Mouse (Mus musculus): ENCODE measurements around the gene Cnnm3.
"Not testable (repeated sequence)": the region's sequence is repeated elsewhere in the genome, so short reads cannot be mapped to it uniquely, and the experiment has no call there.

Gene Cnnm3

GRCm38 (mm10) chr1:36536783-36537182, 25.1 kb downstream of the Cnnm3 start, which contains the start of gene Ankrd23:
Gene Ankrd23, minus strand, starts transcription at chr1:36536883.
- not testable (repeated sequence) for DNase-seq (ENCODE audit: low read depth, low spot score); H3K27me3 ChIP-seq (ENCODE audit: control insufficient read depth, insufficient read depth, low read length, poor library complexity, severe bottlenecking); H3K36me3 ChIP-seq (ENCODE audit: control insufficient read depth, insufficient read depth, low read length, poor library complexity, severe bottlenecking)

DNA sequence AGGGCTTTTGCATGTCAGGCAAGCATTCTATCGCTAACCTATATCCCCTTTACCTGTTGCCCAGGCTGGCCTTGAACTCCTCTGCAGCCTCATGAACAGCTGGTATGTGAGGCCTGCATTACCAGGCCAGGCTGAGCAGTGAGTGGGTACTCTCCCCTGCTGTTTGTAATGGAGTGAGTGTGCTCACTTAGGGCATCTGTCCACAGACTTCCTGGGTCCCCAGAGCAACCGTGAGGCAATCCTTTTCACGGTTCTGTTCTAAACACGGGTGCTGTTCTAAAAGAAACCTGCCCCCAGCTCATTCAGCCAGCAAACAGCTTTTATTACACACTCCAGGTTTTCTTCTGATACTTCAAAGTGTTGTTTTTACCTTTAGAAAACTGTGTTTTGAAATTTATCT, 27.1 kb downstream of the Cnnm3 start:
- no peaks in the 10 kb centered on the region for H3K27me3 ChIP-seq (ENCODE audit: control insufficient read depth, insufficient read depth, low read length, poor library complexity, severe bottlenecking)
- no peak for DNase-seq (ENCODE audit: low read depth, low spot score)

DNA sequence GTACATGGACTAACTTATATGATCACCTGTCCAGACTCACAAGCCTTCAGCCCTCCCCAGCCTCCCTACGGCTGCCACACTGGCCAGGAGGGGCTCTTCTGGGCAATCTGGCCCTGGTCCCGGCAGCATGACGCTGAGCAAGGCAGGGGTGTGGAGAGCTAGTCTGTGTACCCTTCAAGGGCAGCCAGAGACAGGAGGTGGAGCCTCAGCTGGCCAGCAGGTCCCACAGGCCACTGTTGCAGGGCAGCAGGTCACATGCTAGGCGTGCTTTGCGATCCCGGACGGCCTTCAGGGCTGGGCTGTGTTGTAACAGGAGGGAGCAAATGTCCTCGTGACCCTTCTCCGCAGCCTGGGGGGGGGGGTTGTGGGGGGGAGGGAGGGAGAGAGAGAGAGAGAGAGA, 27.5 kb downstream of the Cnnm3 start, which contains the start of gene Gm42417:
Gene Gm42417, minus strand, starts transcription at position 244 of the 400 bp plus-strand sequence.
- H3K27me3 ChIP-seq (ENCODE audit: control insufficient read depth, insufficient read depth, low read length, poor library complexity, severe bottlenecking) = no peaks in the 10 kb centered on the region
- H3K36me3 ChIP-seq (ENCODE audit: control insufficient read depth, insufficient read depth, low read length, poor library complexity, severe bottlenecking) = peaks cover 4% of the 10 kb centered on the region
- DNase-seq (ENCODE audit: low read depth, low spot score) = no peak

More for the DNA sequence above, 27.1 kb downstream of the Cnnm3 start:
- H3K36me3 ChIP-seq (ENCODE audit: control insufficient read depth, insufficient read depth, low read length, poor library complexity, severe bottlenecking) = peaks cover 2% of the 10 kb centered on the region

- Histone ChIP-seq H3K36me3 (ENCODE audit: control insufficient read depth, insufficient read depth, low read length, poor library complexity, severe bottlenecking) (peaks cover 4% of the 10 kb centered on the region), H3K27me3 (ENCODE audit: control insufficient read depth, insufficient read depth, low read length, poor library complexity, severe bottlenecking) (no peaks in the 10 kb centered on the region)
- DNase-seq (ENCODE audit: low read depth, low spot score) = no peak
Observed at GRCm38 (mm10) chr1:36540132-36540531, 28.5 kb downstream of the Cnnm3 start.

GRCm38 (mm10) chr1:36540807-36541206, 29.1 kb downstream of the Cnnm3 start:
- no peak for DNase-seq (ENCODE audit: low read depth, low spot score)
- Histone ChIP-seq H3K36me3 (ENCODE audit: control insufficient read depth, insufficient read depth, low read length, poor library complexity, severe bottlenecking) (peaks cover 4% of the 10 kb centered on the region), H3K27me3 (ENCODE audit: control insufficient read depth, insufficient read depth, low read length, poor library complexity, severe bottlenecking) (no peaks in the 10 kb centered on the region)

- H3K27me3 ChIP-seq (ENCODE audit: control insufficient read depth, insufficient read depth, low read length, poor library complexity, severe bottlenecking) = no peaks in the 10 kb centered on the region
- no peak for DNase-seq (ENCODE audit: low read depth, low spot score)
- H3K36me3 ChIP-seq (ENCODE audit: control insufficient read depth, insufficient read depth, low read length, poor library complexity, severe bottlenecking) = peaks cover 4% of the 10 kb centered on the region
Observed at GRCm38 (mm10) chr1:36541844-36542243, 30.2 kb downstream of the Cnnm3 start.

- DNase-seq (ENCODE audit: low read depth, low spot score) = no peak
- no peaks in the 10 kb centered on the region for H3K27me3 ChIP-seq (ENCODE audit: control insufficient read depth, insufficient read depth, low read length, poor library complexity, severe bottlenecking)
- H3K36me3 ChIP-seq (ENCODE audit: control insufficient read depth, insufficient read depth, low read length, poor library complexity, severe bottlenecking) = peaks cover 4% of the 10 kb centered on the region
Observed at GRCm38 (mm10) chr1:36542925-36543324, 31.3 kb downstream of the Cnnm3 start.

GRCm38 (mm10) chr1:36545382-36545781, 33.7 kb downstream of the Cnnm3 start:
- Histone ChIP-seq H3K27me3 (ENCODE audit: control insufficient read depth, insufficient read depth, low read length, poor library complexity, severe bottlenecking) (no peaks in the 10 kb centered on the region), H3K36me3 (ENCODE audit: control insufficient read depth, insufficient read depth, low read length, poor library complexity, severe bottlenecking) (peaks cover 4% of the 10 kb centered on the region)
- no peak for DNase-seq (ENCODE audit: low read depth, low spot score)

DNA sequence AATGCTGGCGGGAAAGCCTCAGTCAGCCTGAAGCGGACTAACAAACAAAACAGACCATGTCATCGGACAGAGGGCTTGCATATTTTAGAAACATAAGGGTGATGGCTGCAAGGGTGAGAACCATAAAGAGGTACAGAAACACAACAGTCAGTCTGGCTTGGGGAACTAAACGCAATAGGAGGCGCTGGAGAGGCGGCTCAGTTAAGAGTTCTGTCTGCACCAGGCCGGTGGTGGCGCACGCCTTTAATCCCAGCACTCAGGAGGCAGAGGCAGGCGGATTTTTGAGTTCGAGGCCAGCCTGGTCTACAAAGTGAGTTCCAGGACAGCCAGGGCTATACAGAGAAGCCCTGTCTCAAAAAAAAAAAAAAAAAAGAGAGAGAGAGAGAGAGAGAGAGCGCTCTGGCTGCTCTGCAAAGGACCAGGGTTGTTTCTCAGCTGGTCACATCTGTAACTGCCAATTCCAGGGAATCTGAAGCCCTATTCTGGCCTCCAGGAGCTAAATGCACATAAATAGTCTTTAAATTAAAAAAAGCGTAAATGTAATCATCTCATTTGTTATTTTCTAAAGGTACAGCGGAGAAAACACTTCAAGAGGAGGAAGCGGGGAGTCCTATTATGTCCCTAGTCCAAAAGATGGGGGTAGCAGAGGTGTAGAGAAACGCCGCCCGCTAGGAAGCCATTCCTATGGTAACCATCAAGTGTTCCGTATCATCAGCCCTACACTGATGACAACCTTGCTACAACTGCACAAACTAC, 34.4 kb downstream of the Cnnm3 start:
- DNase-seq (ENCODE audit: low read depth, low spot score) = peak; percentile 19
- Histone ChIP-seq H3K27me3 (ENCODE audit: control insufficient read depth, insufficient read depth, low read length, poor library complexity, severe bottlenecking) (no peaks in the 10 kb centered on the region), H3K36me3 (ENCODE audit: control insufficient read depth, insufficient read depth, low read length, poor library complexity, severe bottlenecking) (peaks cover 1% of the 10 kb centered on the region; the same call in 1 of the 2 replicates)

GRCm38 (mm10) chr1:36546888-36547471, 35.3 kb downstream of the Cnnm3 start, which contains the start of gene Ankrd39:
Gene Ankrd39, minus strand, starts transcription at chr1:36547445.
- no peaks in the 10 kb centered on the region for H3K27me3 ChIP-seq (ENCODE audit: control insufficient read depth, insufficient read depth, low read length, poor library complexity, severe bottlenecking)
- DNase-seq (ENCODE audit: low read depth, low spot score) = peak; percentile 98
- H3K36me3 ChIP-seq (ENCODE audit: control insufficient read depth, insufficient read depth, low read length, poor library complexity, severe bottlenecking) = 0 out of 2 replicates have a peak, but pooled peaks cover 1% of the 10 kb centered on the region

DNA sequence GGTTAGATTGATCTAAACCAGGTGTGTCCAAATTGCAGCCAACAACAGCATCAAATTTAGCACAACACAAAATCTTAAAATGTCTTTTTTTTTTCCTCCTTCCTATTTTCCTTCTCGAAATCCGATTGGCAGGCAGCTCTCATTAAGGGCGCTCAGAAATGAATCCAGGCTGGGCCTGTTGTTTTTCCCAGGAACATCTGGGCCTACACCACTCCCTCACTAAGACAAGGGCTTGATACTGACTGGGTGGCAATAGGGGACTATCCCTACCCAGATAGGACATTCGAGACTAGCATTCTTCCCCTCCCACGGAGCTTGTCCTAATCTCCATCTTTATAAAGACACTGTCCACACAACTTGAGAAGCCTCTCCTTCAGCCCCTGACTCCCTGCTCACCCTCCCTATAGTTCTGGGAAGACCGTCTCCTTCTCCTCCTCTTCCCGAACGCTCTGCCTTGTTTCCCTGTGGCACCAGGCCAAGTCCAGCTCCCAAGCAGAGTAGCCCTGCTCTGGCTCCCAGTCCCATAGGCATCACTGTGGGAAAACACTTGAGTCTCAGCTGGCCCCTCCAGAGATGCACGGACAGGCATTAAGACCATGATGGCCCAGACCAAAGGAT, 36.4 kb downstream of the Cnnm3 start:
- 0 out of 2 replicates have a peak, but pooled peaks cover 1% of the 10 kb centered on the region for H3K36me3 ChIP-seq (ENCODE audit: control insufficient read depth, insufficient read depth, low read length, poor library complexity, severe bottlenecking)
- DNase-seq (ENCODE audit: low read depth, low spot score) = no peak
- no peaks in the 10 kb centered on the region for H3K27me3 ChIP-seq (ENCODE audit: control insufficient read depth, insufficient read depth, low read length, poor library complexity, severe bottlenecking)

- Histone ChIP-seq H3K27me3 (ENCODE audit: control insufficient read depth, insufficient read depth, low read length, poor library complexity, severe bottlenecking) (no peaks in the 10 kb centered on the region), H3K36me3 (ENCODE audit: control insufficient read depth, insufficient read depth, low read length, poor library complexity, severe bottlenecking) (0 out of 2 replicates have a peak, but pooled peaks cover 1% of the 10 kb centered on the region)
- DNase-seq (ENCODE audit: low read depth, low spot score) = no peak
Observed at GRCm38 (mm10) chr1:36548771-36549170, 37.1 kb downstream of the Cnnm3 start.

DNA sequence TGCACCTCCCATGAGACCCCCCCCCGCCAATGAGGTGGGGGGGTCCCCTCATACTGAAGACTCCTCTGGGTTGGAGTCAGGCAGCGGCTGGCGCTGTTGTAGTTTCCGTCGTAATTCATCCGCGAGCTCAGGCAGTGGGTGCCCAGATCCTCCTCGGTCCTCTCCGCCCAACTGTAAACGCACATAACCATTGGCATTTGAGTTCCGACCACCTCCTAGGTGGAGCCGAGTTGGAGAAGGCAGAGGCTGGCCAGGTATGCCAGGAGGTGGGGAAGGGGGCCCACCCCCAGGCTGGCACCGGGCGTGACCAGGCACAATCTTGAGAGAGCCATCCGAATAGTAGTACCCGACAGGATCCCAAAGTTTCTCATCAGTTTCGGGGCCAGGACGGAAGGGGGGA, 37.8 kb downstream of the Cnnm3 start:
- Histone ChIP-seq H3K36me3 (ENCODE audit: control insufficient read depth, insufficient read depth, low read length, poor library complexity, severe bottlenecking) (no peaks in the 10 kb centered on the region), H3K27me3 (ENCODE audit: control insufficient read depth, insufficient read depth, low read length, poor library complexity, severe bottlenecking) (no peaks in the 10 kb centered on the region)
- DNase-seq (ENCODE audit: low read depth, low spot score) = no peak

GRCm38 (mm10) chr1:36550075-36550863, 38.6 kb downstream of the Cnnm3 start:
- no peaks in the 10 kb centered on the region for H3K27me3 ChIP-seq (ENCODE audit: control insufficient read depth, insufficient read depth, low read length, poor library complexity, severe bottlenecking)
- no peaks in the 10 kb centered on the region for H3K36me3 ChIP-seq (ENCODE audit: control insufficient read depth, insufficient read depth, low read length, poor library complexity, severe bottlenecking)
- DNase-seq (ENCODE audit: low read depth, low spot score) = no peak
